Mouse (Mus musculus) bone marrow macrophage, adult 2 months (primary cell): Measurements from ENCODE around the gene Gtpbp6. TPM values are rescaled to one million over a fixed set of nuclear protein-coding genes. Genes with fewer than 3 reads are reported as not detected.

Experiments
- H3K27ac ChIP-seq: 2 replicates; pipeline ENCODE4 v1.5.1; 2012; ENCODE audit warnings: low read depth, low read length; ENCODE audit not compliant: insufficient read depth
- H3K4me1 ChIP-seq: 2 replicates; pipeline ENCODE4 v1.6.1; 2012; ENCODE audit warnings: low read length; ENCODE audit not compliant: control insufficient read depth, insufficient read depth
- H3K4me3 ChIP-seq: 2 replicates; pipeline ENCODE4 v1.5.1; 2012; ENCODE audit warnings: mild to moderate bottlenecking, low read length, moderate library complexity; ENCODE audit not compliant: insufficient read depth
- CTCF ChIP-seq: IDR thresholded peaks from 2 replicates; pipeline ENCODE4 v1.5.1; 2012; ENCODE audit warnings: low read depth, mild to moderate bottlenecking, low read length, moderate library complexity
- POLR2A ChIP-seq: IDR thresholded peaks from 2 replicates; pipeline ENCODE4 v1.6.1; 2012; ENCODE audit warnings: mild to moderate bottlenecking, low read depth, low read length, borderline replicate concordance
- polyA plus RNA-seq: library from polyadenylated mRNA; stranded (reverse); fragments of >200 nt; gene quantifications from 2 replicates; pipeline ENCODE4 v1.2.4, GENCODE M21; 2012; ENCODE audit not compliant: missing spikeins, insufficient read depth, insufficient read length

The Gtpbp6 gene
- polyA plus RNA-seq, 1 experiment, result 26.0 TPM

DNA sequence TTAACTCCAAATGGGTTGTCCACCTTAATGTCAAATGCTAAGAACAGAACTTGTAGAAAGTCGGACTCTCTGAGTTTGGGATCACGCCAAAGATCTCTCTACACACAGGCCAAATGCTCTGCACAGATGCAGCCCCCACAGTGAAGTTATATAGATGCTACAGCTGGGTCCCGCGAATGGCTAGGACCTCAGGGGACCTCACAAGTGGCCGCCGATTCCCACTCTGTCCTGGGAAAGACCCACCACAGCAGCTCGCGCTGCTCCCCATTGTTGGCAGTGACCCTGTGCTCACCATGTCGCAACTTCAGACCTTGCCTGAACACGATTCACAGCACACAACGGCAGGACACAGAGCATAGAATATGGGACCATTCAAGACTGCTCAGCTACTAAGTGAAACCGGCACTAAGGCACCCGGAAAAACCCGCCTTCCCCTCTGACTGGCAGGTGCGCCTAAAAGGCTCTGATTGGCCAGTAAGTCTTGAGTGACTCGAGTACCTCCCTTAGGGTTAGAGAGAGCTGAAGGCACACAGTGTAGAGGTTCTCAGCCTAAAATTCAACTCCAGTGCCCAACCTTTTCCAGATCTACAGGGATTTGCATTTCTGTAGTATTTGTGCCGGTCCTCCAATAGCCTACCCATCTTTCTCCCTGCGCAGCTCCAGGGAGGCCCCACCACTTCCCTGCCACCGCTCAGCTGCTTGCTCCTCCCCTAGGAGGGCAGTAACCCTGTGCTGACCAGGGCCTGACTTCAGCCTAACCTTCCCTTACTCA lies 50.2 kb downstream of the Gtpbp6 start:
- no peaks in the 10 kb centered on the region for H3K4me1 ChIP-seq
- TF ChIP-seq POLR2A (no peak), CTCF (no peak)
- peak overlapping the region; percentile 60; the same call in 1 of the 2 replicates for H3K27ac ChIP-seq
- peak overlapping the region; percentile 86 for H3K4me3 ChIP-seq

Other genes starting within 250 kb of the Gtpbp6 start
- gene Gm15446, start 184.8 kb downstream of the Gtpbp6 start, polyA plus RNA-seq, result 10.5 and 13.2 TPM in 2 replicates
- 13.6 and 20.8 TPM in 2 replicates for gene Zfp932, start 111.7 kb downstream of the Gtpbp6 start, polyA plus RNA-seq
- 5.3 and 8.8 TPM in 2 replicates for gene Gm17655, start 35.7 kb downstream of the Gtpbp6 start, polyA plus RNA-seq
- 0.61 and 0.79 TPM in 2 replicates for gene Gm35315, start 13.8 kb downstream of the Gtpbp6 start, polyA plus RNA-seq
- not detected in 2 replicates for gene Plcxd1, start 8.2 kb downstream of the Gtpbp6 start, polyA plus RNA-seq
- 3.1 and 4.5 TPM in 2 replicates for gene Zfp605, start 1.9 kb upstream of the Gtpbp6 start, polyA plus RNA-seq
- gene Chfr, start 27.6 kb upstream of the Gtpbp6 start, polyA plus RNA-seq, result 42.3 and 42.5 TPM in 2 replicates
- 23.6 and 24.7 TPM in 2 replicates for gene Golga3, start 68.5 kb upstream of the Gtpbp6 start, polyA plus RNA-seq
- gene Ankle2, start 122.8 kb upstream of the Gtpbp6 start, polyA plus RNA-seq, result 29.5 and 36.6 TPM in 2 replicates
- 15.2 and 16.4 TPM in 2 replicates for gene Pgam5, start 161.7 kb upstream of the Gtpbp6 start, polyA plus RNA-seq
- gene Pxmp2, start 178.0 kb upstream of the Gtpbp6 start, polyA plus RNA-seq, result 3.3 and 3.4 TPM in 2 replicates
- 9.2 and 12.1 TPM in 2 replicates for gene Pole, start 178.1 kb upstream of the Gtpbp6 start, polyA plus RNA-seq
- not detected in 2 replicates for gene P2rx2, start 235.0 kb upstream of the Gtpbp6 start, polyA plus RNA-seq
- gene Lrcol1, start 236.5 kb upstream of the Gtpbp6 start, polyA plus RNA-seq, result not detected in 2 replicates